Mouse (Mus musculus) olfactory bulb, adult 2 months (tissue): ENCODE data around the gene Snx33.

ENCODE experiments used
- CTCF ChIP-seq: fragments of 200-500 bp; IDR thresholded peaks from 2 replicates; pipeline ENCODE4 v1.5.1; 2012; ENCODE audit warnings: low read depth, mild to moderate bottlenecking, low read length, moderate library complexity; ENCODE audit not compliant: insufficient read depth
- POLR2A ChIP-seq: fragments of 200-500 bp; IDR thresholded peaks from 2 replicates; pipeline ENCODE4 v1.6.1; 2012; ENCODE audit warnings: mild to moderate bottlenecking, low read depth, low read length, moderate library complexity; ENCODE audit not compliant: insufficient read depth

GRCm38 (mm10) chr9:56917131-56917530 is 11.0 kb downstream of the Snx33 start:
- TF ChIP-seq CTCF = no peak
- TF ChIP-seq POLR2A = no peak
